ENCODE assay signal across 10 mouse cellular contexts in genomic region chr13:83656773-83657172, GRCm38 (mm10).
DNase-seq lines count a peak whose midpoint lies in the region; ATAC-seq and TF ChIP-seq lines count a peak whose summit lies in the region.
"Had no signal": no experiment of that assay in that cellular context is flagged by ENCODE, and none has a peak within 500 bp of the region (broad histone marks: within the 10 kb centered on the region; RNA-seq: fewer than 3 reads in every experiment).

No protein-coding gene starts in this region.

- ATAC-seq in granulocyte monocyte progenitor cell, adult 5-6 weeks (replicated peaks; ENCODE audit: poor library complexity, severe bottlenecking): peak; percentile 53; the same call in 1 of the 2 replicates

- DNase-seq in cerebellum, adult 9-10 months: peak; percentile 54
- DNase-seq in cerebellum, adult 18-20 months: no peak
- DNase-seq in layer of hippocampus, adult 2 months (ENCODE audit: low spot score in 2 of 2): no peak
- DNase-seq in layer of hippocampus, adult 9-11 months: no peak
- peak; percentile 29 for DNase-seq in ES-CJ7 (ENCODE audit: low read depth, low spot score)
- no peak for DNase-seq in cerebellum, adult 11 months
- no peak for DNase-seq in adrenal gland, postnatal 4 days (ENCODE audit: low spot score in 2 of 2)
- DNase-seq: lung, postnatal 10 days had no signal

- no peak overlapping the region for H3K4me3 ChIP-seq in layer of hippocampus, adult 2 months
- H3K4me3 ChIP-seq: heart, embryonic 15.5 days had no signal

- peak; percentile 85 for TF ChIP-seq CTCF in layer of hippocampus, adult 2 months (conservative IDR thresholded peaks at IDR 0.05)

- peak overlapping the region; percentile 54 for H3K27ac ChIP-seq in layer of hippocampus, adult 2 months
- H3K27ac ChIP-seq: heart, embryonic 15.5 days had no signal

Comparison
In these comparisons a context has a peak if more than half of its experiments do, and no peak if none do; other contexts are left out.
1. DNase-seq: peak in cerebellum, adult 9-10 months (single experiment) and ES-CJ7 (single experiment); none in cerebellum, adult 18-20 months (0 of 2), layer of hippocampus, adult 2 months (0 of 2), layer of hippocampus, adult 9-11 months (single experiment), cerebellum, adult 11 months (single experiment) and adrenal gland, postnatal 4 days (0 of 2).